Mouse (Mus musculus): ENCODE results near the gene Zan.

- TF ChIP-seq CTCF (IDR thresholded peaks at IDR 0.05; ENCODE audit: control insufficient read depth, insufficient read depth, low read length) (peak; percentile 49), POLR2A (IDR thresholded peaks at IDR 0.05; ENCODE audit: borderline replicate concordance, control insufficient read depth, low read depth, low read length) (no peak)
Observed at GRCm38 (mm10) chr5:137481138-137481537, 4.3 kb upstream of the Zan start.
